Mouse (Mus musculus) lung, postnatal 4 days (tissue): Measurements from ENCODE around the gene Gm39566.
"Not testable (repeated sequence)": the region's sequence is repeated elsewhere in the genome, so short reads cannot be mapped to it uniquely, and the experiment has no call there.

Experiments
- DNase-seq, 2 experiments: peaks; one replicate each; pipeline ENCODE4 v3.0.0; 2021

Gene Gm39566

GRCm38 (mm10) chr11:69815155-69815554 lies at the start of gene Gm39566:
TSS of gene Gm39566 (minus strand) at chr11:69815298.
- DNase-seq, result no peak

GRCm38 (mm10) chr11:69864138-69864860 lies 49.2 kb upstream of the Gm39566 start:
- no peak for DNase-seq

GRCm38 (mm10) chr11:69863729-69864128 lies 48.6 kb upstream of the Gm39566 start:
- not testable (repeated sequence) for DNase-seq

DNA sequence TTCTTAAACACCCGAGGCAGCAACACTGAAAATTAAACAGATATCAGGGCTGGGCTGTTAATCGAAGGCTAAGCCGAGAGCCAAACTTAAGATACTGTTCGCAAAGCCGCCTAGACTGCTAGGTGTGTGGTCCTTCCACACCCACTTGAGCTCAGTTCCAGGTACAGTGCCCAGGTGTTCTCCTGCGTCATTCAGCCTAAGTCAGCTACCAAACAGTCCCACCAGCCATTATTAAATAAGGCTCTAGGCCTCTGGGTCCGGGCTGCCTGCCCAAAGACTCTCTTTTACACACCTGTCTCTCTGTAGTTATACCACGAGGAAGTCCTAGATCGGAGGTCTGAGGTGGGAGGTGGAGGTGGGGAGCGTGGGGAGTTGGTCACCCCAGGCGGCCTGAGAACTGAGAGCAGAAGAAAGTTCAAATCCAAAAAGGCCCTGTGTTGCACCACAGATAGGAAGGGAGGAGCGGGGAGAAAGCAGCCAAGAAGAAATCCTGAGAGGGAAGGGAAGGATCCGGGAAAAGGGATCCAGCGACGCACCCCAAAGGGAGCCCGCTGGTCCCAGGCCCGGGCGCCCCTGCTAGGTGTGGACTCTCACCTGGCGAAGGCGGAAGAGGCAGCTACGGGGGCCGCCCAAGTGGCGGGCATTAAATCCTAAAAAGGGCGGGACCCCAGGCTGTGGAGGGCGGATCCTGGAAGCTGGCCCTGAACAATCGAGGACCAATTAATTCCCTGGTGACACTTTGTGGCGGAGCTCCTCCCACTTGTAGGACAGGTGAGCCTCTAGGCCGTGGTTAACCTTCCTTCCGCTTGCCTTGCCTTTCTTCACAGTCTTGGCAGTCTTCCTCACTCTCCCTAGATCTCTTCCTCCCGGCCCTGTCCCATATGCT lies 43.3 kb upstream of the Gm39566 start, which contains the start of gene Tnk1:
Tnk1 (minus strand) TSS at position 618 of the 886 bp plus-strand sequence.
- DNase-seq, result peak; percentile 66 to 79

DNA sequence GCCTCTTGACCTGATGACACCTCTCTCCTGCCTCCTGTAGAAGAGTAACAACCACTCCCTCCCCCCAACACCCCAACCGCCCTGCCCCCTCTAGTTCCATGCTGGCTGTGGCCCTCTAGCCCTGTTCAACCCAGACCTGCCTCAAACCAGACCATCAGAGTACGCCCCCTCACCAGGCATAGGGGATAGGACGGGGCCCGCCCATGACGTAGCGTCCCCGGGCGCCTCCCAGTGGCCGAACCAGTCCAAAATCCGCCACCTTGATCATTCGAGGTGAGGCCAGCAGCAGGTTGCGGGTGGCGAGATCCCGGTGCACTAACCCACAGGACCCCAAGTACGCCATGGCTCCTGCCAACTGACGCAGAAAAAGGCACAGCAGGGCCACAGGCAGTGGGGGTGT lies 40.2 kb upstream of the Gm39566 start:
- peak in 1 of 2 experiments; percentile 66 for DNase-seq

- no peak for DNase-seq
Measured at GRCm38 (mm10) chr11:69854680-69855079, 39.6 kb upstream of the Gm39566 start.

DNA sequence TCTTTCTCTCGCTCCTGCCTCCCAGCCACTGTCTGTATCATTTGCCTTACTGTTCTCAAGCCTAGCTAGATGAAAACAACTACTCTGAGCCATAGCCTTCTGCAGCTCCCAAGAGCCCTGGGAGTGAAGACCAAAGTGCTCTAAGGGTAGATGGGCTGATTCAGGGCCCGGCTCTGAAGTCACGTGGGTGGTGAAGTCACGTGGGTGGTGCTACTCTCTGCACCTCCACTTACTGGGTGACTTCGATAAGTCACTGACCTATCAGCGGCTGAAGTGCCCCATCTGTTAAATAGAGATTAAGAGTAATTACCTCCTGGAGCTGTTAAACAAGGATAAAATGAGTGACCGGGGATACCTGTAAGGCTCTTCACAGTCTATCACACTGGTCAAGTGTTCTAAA lies 38.9 kb upstream of the Gm39566 start:
- no peak for DNase-seq

- DNase-seq, result no peak
Measured at GRCm38 (mm10) chr11:69850754-69851153, 35.7 kb upstream of the Gm39566 start.

- no peak for DNase-seq
Measured at GRCm38 (mm10) chr11:69849884-69850283, 34.8 kb upstream of the Gm39566 start.

- no peak for DNase-seq
Measured at GRCm38 (mm10) chr11:69849128-69849527, 34.0 kb upstream of the Gm39566 start.

DNA sequence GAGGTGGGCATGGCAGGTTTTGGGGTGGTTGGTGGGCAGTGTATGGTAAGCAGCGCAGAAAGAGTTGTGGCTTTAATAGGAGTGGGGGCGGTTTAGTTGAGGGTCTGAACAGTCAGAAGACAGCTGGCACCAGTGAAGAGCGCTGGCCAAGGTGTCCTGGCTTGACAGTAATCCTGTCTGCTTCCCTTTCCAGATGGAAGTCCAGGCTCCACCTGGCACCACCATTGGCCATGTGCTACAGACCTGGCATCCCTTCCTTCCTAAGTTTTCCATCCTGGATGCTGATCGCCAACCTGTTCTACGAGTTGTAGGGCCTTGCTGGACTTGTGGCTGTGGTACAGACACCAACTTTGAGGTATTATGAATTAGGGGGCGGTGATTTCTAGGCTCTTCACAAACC lies 32.9 kb upstream of the Gm39566 start:
- DNase-seq, result no peak

- peak; percentile 52 to 59 for DNase-seq
Measured at GRCm38 (mm10) chr11:69846738-69847688, 31.9 kb upstream of the Gm39566 start.

- DNase-seq, result peak; percentile 94
Measured at GRCm38 (mm10) chr11:69846198-69846680, 31.1 kb upstream of the Gm39566 start, which contains the start of gene Plscr3. TSS of gene Plscr3 (plus strand) at chr11:69846376.

GRCm38 (mm10) chr11:69838714-69839104 lies 23.6 kb upstream of the Gm39566 start:
- DNase-seq, result no peak

- peak; percentile 96 to 97 for DNase-seq
Measured at GRCm38 (mm10) chr11:69837952-69838713, 23.0 kb upstream of the Gm39566 start, which contains the start of gene Tmem256. TSS of gene Tmem256 (plus strand) at chr11:69838514.

DNA sequence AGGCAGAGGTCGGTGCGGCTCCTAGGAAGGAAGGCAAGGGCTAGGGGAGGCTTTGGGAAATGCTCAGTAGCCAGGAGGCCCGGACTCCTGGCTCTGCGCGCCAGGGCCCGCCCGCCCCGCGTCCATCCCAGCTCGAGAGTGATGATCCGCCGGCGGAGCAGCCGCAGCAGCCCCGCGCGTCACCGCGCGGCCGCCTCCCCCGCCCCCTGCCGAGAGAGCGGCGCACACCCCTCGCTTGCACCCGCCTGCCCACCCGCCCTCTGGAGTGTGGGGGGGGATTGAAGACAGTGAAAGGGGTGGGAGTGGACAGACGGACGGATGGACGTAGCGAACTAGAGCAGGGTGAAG lies 22.5 kb upstream of the Gm39566 start, which contains the start of gene Nlgn2:
Nlgn2 (minus strand) TSS at position 181 of the 348 bp plus-strand sequence.
- DNase-seq, result no peak

GRCm38 (mm10) chr11:69836703-69837576 lies 21.8 kb upstream of the Gm39566 start:
- peak; percentile 39 to 59 for DNase-seq

- no peak for DNase-seq
Measured at GRCm38 (mm10) chr11:69835966-69836335, 20.9 kb upstream of the Gm39566 start.

DNA sequence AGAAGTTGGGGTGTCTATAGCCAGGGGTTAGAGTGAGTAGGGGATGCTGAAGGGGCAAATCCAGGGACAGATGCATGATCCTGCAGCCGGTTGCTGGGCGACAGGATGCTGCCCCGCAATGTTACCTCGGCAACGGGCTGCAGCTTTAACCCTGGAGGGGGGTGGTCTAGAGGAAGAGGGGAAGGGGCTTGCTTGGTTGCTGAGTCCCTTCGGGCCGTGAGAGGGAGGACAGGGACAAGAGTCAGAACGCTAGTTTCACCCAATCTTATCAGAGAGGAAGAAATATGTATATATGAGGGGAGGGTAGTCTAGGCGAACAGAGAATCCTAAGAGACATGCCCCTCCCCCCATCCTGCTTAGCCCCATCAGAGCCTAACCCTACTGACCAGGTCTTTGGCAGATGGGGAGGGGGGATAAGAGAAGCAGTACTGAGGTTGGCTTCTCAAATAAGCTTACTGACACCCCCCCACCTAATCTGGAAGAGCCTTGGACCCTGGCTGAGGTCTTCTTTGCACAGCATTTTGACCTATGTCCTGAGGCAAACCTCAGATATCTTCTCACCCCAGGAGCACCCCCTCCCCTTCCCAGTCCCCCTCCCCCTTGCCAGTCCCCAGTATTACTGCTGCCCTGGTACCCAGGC lies 20.3 kb upstream of the Gm39566 start:
- DNase-seq, result no peak

DNA sequence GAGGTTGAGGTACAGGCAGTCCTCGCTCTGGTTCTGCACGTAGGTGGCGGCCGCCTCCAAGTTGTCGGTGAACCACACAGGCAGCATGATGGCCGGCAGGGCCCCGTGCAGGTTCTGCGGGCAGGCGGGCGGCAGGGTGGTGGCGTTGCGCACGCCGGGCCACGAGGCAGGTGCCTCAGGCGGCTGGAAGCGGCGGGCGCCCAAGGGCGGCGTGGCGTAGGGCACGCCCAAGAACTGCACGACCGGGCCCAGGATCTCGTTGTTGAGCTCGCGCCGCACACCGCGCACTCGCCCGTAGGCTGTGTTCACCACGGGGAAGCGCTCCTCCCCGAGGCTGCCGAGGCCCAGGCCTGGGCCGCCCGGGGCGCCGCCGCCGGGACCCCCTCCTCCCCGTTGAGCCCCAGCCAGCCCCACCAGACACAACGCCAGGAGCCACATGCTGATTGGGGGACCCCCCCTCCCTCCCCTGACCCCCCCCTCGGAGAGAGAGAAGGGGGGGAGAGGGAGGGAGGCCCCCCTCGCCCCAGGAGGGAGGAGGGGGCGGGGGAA lies 19.0 kb upstream of the Gm39566 start:
- DNase-seq, result peak; percentile 54 to 64
